Mouse (Mus musculus) intestine, embryonic 14.5 days (tissue): ENCODE measurements at regions not wholly inside any gene's neighbourhood (a gene's known extent, or its start where the extent isn't known, plus 50 kb on each side); places are given as distances from the start of the nearest gene placed in this dataset.

ENCODE experiments used
- ATAC-seq: fragments of 200-750 bp; cut with Nextera tagmentation; replicated peaks from 2 replicates; pipeline ENCODE4 v1.8.0; 2017; ENCODE audit warnings: low read depth, moderate number of reproducible peaks, moderate TSS enrichment, moderate library complexity; ENCODE audit not compliant: low FRiP score, low TSS enrichment
- DNase-seq: peaks from one replicate; pipeline ENCODE4 v3.0.0-alpha.2; 2018; ENCODE audit warnings: low spot score
- H3K27ac ChIP-seq: fragments of 300-500 bp; sonication (generic); 2 replicates; pipeline ENCODE4 v1.5.1; 2014; ENCODE audit warnings: low read depth, mild to moderate bottlenecking, control low read depth
- H3K27me3 ChIP-seq: fragments of 300-500 bp; sonication (generic); replicated peaks from 2 replicates; pipeline ENCODE4 v1.6.1; 2014; ENCODE audit warnings: low read length, control low read depth; ENCODE audit not compliant: control insufficient read depth, insufficient read depth
- H3K36me3 ChIP-seq: fragments of 300-500 bp; sonication (generic); 2 replicates; pipeline ENCODE4 v1.6.1; 2014; ENCODE audit warnings: low read length, control low read depth; ENCODE audit not compliant: control insufficient read depth, insufficient read depth
- H3K4me1 ChIP-seq: fragments of 300-500 bp; sonication (generic); replicated peaks from 2 replicates; pipeline ENCODE4 v1.6.1; 2014; ENCODE audit warnings: low read length, control low read depth, mixed read lengths; ENCODE audit not compliant: control insufficient read depth, insufficient read depth
- H3K4me2 ChIP-seq: fragments of 300-500 bp; sonication (generic); 2 replicates; pipeline ENCODE4 v1.6.1; 2014; ENCODE audit warnings: low read length
- H3K4me3 ChIP-seq: fragments of 300-500 bp; sonication (generic); 2 replicates; pipeline ENCODE4 v1.5.1; 2014; ENCODE audit warnings: low read depth, low read length, control low read depth, mixed read lengths
- H3K9ac ChIP-seq: fragments of 300-500 bp; sonication (generic); 2 replicates; pipeline ENCODE4 v1.6.1; 2014; ENCODE audit warnings: mild to moderate bottlenecking, low read length
- H3K9me3 ChIP-seq: fragments of 300-500 bp; sonication (generic); 2 replicates; pipeline ENCODE4 v1.6.1; 2016; ENCODE audit warnings: low read length, control low read depth; ENCODE audit not compliant: control insufficient read depth
- WGBS: fragments of 180-500 bp; shearing (Covaris S2); extraction: QIAGEN DNeasy Blood & Tissue Kit; methylation state at CpG from one replicate; pipeline ENCODE4 v1.1.7; 2014; 5-methylcytosine and 5-hydroxymethylcytosine counted together

DNA sequence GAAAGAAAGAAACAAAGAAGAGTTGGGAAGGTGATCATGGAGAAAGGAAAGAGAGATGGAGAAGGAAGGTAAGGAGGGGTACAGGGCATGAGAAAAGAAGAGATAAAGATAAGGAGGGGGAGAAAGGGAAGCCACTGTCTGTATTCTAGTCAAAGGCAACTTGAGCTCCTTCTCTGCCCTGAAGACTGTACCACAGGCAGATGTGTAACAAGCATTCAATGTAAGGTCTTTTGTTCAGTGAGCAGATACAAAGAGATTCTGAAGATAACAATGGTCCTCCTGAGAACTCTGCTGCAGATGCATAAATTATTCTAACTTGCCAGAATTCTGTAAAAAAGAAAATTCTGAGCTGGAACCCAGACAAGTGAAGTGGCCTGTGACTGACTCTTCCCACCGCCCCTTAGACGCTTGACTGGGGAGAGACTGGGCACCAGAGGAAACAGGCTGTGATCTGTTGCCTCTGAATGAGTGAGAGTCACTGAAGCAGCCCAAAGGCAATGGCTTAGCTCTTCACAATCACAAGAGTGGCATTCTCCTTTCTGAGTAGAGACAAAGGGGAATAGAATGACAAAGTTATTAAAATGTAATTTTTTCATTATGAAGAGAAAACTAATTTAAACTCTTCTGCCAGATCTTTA lies 564.0 kb upstream of the Arpp21 start:
- no peak overlapping the region for H3K27ac ChIP-seq
- no peaks in the 10 kb centered on the region for H3K9me3 ChIP-seq
- no peak overlapping the region for H3K4me3 ChIP-seq
- no peak for ATAC-seq
- 62% methylated on average over 2 of the region's 2 CpGs for WGBS
- DNase-seq: no peak
- no peaks in the 10 kb centered on the region for H3K4me1 ChIP-seq
- H3K27me3 ChIP-seq: no peaks in the 10 kb centered on the region
- no peaks in the 10 kb centered on the region for H3K36me3 ChIP-seq
- no peak overlapping the region for H3K4me2 ChIP-seq
- no peak overlapping the region for H3K9ac ChIP-seq

DNA sequence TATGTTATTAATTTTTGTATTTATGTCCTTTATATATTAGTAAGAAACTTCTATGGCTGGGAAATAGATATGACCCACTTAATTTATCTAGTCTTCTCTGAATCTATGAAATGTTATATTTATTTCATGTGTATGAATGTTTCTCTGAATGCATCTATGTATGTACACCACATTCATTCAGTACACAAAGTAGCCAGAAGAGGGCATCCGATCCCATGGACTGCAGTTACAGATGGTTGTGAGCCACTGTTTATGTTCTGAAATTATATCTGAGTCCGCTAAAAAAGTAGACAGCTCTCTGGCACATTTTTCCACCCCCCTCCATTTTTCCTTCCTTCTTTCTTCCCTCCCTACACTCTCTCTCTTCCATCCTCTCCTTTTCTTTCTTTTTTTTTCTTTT lies 557.8 kb upstream of the Arpp21 start:
- Histone ChIP-seq H3K9me3 (no peaks in the 10 kb centered on the region), H3K36me3 (no peaks in the 10 kb centered on the region), H3K27ac (no peak overlapping the region), H3K27me3 (no peaks in the 10 kb centered on the region), H3K4me3 (no peak overlapping the region), H3K4me1 (no peaks in the 10 kb centered on the region), H3K9ac (no peak overlapping the region), H3K4me2 (no peak overlapping the region)
- ATAC-seq (no peak), DNase-seq (no peak)
- WGBS: 59% methylated on average over 2 of the region's 2 CpGs

DNA sequence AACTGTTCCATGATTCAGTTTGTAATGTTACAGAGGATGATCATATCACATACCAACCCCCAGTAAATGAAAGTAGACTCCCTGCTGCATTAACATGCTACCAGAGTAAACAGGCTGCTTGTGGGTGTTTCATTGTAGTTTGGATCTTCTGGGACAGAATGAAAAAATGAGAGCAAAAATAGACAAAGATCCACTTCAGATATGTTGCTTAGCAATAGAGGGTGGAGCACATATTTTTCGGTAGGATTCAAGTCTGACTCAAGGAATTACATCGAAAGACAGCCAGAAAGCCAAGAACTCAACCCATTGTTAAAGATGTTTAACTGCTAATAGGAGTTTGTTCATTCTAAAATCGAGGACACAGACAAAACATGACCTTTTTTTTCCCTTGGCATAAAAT lies 536.2 kb upstream of the Arpp21 start:
- no peak overlapping the region for H3K4me2 ChIP-seq
- no peaks in the 10 kb centered on the region for H3K4me1 ChIP-seq
- H3K36me3 ChIP-seq: no peaks in the 10 kb centered on the region
- H3K9ac ChIP-seq: no peak overlapping the region
- ATAC-seq (no peak), DNase-seq (no peak)
- no peak overlapping the region for H3K4me3 ChIP-seq
- 83% methylated on average over 3 of the region's 3 CpGs for WGBS
- H3K27me3 ChIP-seq: no peaks in the 10 kb centered on the region
- H3K9me3 ChIP-seq: no peaks in the 10 kb centered on the region
- H3K27ac ChIP-seq: no peak overlapping the region

DNA sequence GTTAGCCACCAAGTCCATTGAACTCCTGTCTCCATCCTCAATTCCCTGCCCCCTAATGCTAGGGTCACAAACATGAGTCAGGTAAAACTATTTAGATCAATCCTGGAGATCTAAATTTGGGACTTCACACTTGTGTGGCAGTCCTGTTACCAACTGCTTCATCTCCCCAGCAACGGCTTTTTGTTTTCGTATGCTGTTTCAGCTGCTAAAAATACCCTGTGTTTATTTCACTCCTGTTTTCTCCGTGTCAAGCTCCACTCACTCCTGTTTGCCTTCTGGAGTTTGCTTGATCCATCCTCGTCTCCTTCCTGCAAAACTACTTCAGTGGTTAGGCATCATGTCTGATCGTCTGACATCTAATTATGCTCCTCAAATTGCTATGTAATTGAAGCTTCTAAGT lies 508.9 kb upstream of the Arpp21 start:
- ATAC-seq (no peak), DNase-seq (no peak)
- Histone ChIP-seq H3K36me3 (no peaks in the 10 kb centered on the region), H3K9ac (no peak overlapping the region), H3K27me3 (no peaks in the 10 kb centered on the region), H3K27ac (no peak overlapping the region), H3K4me2 (no peak overlapping the region), H3K9me3 (no peaks in the 10 kb centered on the region), H3K4me3 (no peak overlapping the region), H3K4me1 (no peaks in the 10 kb centered on the region)
- 64% methylated on average over 5 of the region's 5 CpGs for WGBS

GRCm38 (mm10) chr9:112743871-112744590 lies 508.3 kb upstream of the Arpp21 start:
- Histone ChIP-seq H3K4me1 (no peaks in the 10 kb centered on the region), H3K27ac (no peak overlapping the region), H3K9ac (no peak overlapping the region), H3K4me2 (no peak overlapping the region), H3K36me3 (no peaks in the 10 kb centered on the region), H3K9me3 (no peaks in the 10 kb centered on the region), H3K27me3 (no peaks in the 10 kb centered on the region), H3K4me3 (no peak overlapping the region)
- DNase-seq (no peak), ATAC-seq (no peak)
- 53% methylated on average over 1 of the region's 1 CpGs for WGBS

GRCm38 (mm10) chr9:112735761-112736160 lies 500.0 kb upstream of the Arpp21 start:
- Histone ChIP-seq H3K27me3 (no peaks in the 10 kb centered on the region), H3K4me3 (no peak overlapping the region), H3K36me3 (no peaks in the 10 kb centered on the region), H3K4me1 (no peaks in the 10 kb centered on the region), H3K9me3 (no peaks in the 10 kb centered on the region), H3K9ac (no peak overlapping the region), H3K4me2 (no peak overlapping the region), H3K27ac (no peak overlapping the region)
- ATAC-seq (no peak), DNase-seq (no peak)

DNA sequence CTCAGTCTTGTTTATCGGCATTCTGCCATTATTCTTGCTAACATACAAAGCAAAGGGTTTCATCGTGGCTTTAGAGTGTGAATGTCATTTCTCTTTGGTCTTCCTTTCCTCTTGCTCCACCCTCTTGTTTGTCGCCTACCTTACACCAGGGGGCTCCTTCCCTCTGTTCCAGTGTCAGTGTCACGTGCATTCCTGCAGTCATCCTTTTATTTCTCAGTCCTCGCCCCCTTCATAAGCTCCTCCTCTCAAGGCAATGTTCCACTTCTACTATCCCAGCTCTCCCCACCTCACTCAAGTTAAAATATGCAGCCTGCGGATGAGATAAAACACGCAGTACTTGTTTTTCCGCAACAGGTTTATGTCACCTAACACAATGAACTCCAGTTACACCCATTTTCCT lies 489.8 kb upstream of the Arpp21 start:
- Histone ChIP-seq H3K27ac (no peak overlapping the region), H3K9me3 (no peaks in the 10 kb centered on the region), H3K27me3 (no peaks in the 10 kb centered on the region), H3K4me3 (no peak overlapping the region), H3K36me3 (no peaks in the 10 kb centered on the region), H3K9ac (no peak overlapping the region), H3K4me1 (no peaks in the 10 kb centered on the region), H3K4me2 (no peak overlapping the region)
- 35% methylated on average over 8 of the region's 8 CpGs for WGBS
- ATAC-seq (no peak), DNase-seq (no peak)

- Histone ChIP-seq H3K9me3 (no peaks in the 10 kb centered on the region), H3K4me3 (no peak overlapping the region), H3K9ac (no peak overlapping the region), H3K27ac (no peak overlapping the region), H3K36me3 (no peaks in the 10 kb centered on the region), H3K27me3 (no peaks in the 10 kb centered on the region), H3K4me2 (no peak overlapping the region), H3K4me1 (no peaks in the 10 kb centered on the region)
- WGBS: 50% methylated on average over 4 of the region's 4 CpGs
- no peak for DNase-seq
- no peak for ATAC-seq
Measured at GRCm38 (mm10) chr9:112725103-112725502, 489.4 kb upstream of the Arpp21 start.

GRCm38 (mm10) chr9:112723346-112723745 lies 487.6 kb upstream of the Arpp21 start:
- Histone ChIP-seq H3K9me3 (no peaks in the 10 kb centered on the region), H3K4me3 (no peak overlapping the region), H3K27ac (no peak overlapping the region), H3K9ac (no peak overlapping the region), H3K4me1 (no peaks in the 10 kb centered on the region), H3K36me3 (no peaks in the 10 kb centered on the region), H3K4me2 (no peak overlapping the region), H3K27me3 (no peaks in the 10 kb centered on the region)
- WGBS: 56% methylated on average over 1 of the region's 1 CpGs
- ATAC-seq (no peak), DNase-seq (no peak)
